Mouse (Mus musculus): ENCODE results near the gene Gm6882.
"Not testable (repeated sequence)": the region's sequence is repeated elsewhere in the genome, so short reads cannot be mapped to it uniquely, and the experiment has no call there.

Gene Gm6882

DNA sequence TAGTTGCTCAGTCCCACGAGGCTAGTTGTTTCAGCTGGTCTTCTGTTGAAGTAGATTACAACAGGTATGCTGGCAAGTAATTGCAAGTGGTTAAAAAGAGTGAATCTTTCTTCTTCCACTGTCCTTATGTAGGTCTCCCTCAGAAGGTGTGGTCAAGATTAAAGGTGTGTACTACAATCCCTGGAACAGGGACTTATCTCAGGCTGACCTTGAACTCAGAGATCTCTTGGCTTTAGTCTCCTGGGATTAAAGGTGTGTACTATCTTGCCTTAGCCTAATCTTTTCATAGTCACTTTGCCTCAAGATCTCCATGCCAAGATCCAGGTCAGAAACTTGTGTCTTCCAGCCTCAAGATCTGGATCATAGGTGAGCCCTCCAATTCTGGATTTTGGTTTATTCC is at the start of gene Gm6882:
Gene Gm6882 (minus strand): TSS at position 101 of the 400 bp plus-strand sequence.
- DNase-seq = not testable (repeated sequence)

All from liver (tissue).